Mouse (Mus musculus) v-Abl transformed pro-B cells (cell line): ENCODE data around the gene Sema5a.

Source experiments
- in situ Hi-C, 2 experiments: fragments of 400-800 bp; cut with MboI; formaldehyde crosslinking; loops; one replicate each; pipeline ENCODE4 v1.15.1; 2025; ENCODE audit not compliant: unreplicated experiment in 2 of 2

The Sema5a gene

DNA sequence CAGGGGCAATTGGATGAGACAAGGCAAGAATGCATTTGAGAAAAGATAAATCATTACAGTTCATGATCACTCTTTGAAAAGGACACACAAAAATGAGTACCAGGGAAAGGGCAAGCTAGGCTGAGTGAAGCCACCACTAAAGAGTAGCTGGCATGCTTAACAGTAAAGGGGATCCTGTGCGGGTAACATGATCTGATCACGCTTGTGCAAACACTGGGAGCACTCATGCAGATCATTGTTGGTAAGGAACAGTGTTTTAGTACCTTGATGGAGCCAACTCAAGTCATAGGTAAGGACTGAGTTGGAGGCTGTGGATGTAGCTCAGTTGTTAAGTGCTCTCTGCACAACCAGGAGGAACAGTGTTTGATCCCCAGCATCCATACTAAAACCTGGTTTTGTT is 273.3 kb downstream of the Sema5a start:
- in situ Hi-C loops: no loop called here

DNA sequence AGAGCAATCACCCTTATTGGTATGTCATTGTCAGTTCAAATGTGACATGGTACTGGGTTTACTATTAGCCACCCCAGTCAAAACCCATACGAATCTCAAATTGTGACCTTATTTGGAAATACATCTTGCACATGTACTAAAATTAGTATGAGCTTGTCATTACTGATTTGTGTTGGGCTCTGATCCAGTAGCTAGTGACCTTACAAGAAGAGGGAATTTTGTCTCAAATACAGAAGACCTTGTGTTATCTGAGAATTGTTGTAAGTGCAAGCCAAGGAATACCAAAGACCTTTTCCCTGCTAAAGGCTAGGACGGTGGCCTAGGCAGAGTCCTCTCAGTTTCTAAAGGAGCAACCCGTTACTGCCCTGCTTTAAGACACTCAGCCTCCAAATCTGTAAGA is 287.9 kb downstream of the Sema5a start:
- in situ Hi-C loops: no loop called here

DNA sequence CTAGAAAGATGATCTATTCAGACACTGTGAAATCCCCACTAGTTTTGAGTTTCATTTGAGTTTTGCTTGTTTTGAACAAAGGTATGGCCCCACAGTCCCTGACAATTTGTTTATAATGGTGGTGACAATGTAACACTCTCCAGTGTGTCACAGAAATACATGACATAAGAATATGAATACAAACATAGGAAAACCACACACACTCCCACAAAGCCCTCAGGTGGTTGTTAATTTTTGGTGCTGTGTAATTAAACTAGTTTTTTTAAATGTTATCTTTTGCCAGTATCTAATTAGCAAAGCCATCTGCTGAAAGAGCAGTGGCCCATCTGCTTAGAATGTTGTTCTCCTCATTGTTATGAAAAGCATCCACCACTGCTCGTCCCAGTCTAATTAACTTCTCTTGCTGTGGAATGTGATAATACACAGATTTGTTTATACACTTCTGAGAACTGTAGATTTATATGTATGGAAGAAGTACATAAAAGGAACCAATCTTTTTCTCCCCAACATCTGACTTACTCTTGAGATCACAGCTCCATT is 289.0 kb downstream of the Sema5a start:
- in situ Hi-C loops: no loop called here

DNA sequence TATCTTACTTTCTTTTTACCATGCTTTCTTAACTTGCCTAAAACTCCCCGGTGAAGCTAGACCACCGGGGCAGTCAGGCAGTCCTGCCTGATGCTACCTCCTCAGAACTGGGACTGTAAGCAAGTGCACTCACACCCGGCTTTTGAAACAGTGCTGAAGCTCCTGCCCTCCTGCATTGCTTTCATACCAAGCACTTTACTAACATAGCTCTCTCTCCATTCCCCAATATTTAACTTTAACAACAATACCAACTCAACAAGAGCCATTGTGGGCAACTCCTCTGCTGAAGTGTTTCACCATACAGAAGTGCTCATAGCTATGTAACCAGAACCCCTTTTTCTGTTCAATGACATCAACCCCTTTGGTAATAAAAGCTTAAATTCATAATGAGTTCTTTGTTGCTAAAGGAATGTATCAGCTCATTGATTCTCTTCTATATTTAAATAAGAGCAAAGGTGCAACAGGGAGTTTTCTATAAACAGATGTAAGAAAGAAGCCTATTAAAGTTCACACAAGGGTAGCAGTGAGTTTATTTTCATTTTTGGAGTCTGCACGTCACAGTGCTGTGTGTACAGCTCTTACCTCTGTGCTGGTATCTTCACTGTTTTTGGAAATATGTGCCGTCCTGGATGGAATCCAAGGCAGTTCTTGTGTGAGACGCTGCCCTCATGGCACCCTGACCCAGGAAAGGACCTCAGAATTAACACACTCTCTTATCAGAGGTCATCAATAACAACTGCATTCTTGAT is 292.3 kb downstream of the Sema5a start:
- in situ Hi-C loops: no loop called here

DNA sequence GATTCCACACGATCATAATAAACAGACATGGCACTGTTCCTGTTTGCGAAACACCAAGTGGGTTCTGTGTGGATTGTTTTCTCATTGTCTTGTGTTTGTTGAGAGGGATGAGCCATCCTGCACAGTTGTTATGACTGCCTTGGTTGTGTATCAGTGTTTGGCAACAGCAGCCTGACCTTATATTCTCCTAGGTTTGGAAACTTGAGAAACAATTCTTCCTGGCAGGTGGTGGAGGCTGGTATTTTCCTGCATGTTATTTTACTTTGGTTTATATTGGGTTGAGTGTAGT is 292.8 kb downstream of the Sema5a start:
- in situ Hi-C loops: no loop called here

DNA sequence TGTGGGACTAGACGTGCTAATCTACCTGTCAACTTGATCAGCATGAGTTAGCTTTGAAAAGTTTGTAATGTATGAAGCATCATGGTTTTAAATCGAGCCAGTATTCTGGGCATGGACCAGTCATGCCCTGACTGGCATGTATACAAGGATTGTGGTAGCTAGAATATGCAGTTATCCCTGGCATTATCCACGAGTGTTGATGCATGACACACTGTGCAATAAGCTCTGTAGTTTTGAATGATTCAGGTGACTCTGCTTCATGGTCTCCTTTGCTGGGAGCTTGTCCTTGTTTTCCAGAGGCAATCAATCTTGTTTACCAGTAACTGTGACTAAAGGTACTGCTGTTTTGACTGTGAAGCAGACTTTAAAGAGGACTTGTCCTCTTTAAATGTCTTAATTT is 293.5 kb downstream of the Sema5a start:
- in situ Hi-C loops: no loop called here

DNA sequence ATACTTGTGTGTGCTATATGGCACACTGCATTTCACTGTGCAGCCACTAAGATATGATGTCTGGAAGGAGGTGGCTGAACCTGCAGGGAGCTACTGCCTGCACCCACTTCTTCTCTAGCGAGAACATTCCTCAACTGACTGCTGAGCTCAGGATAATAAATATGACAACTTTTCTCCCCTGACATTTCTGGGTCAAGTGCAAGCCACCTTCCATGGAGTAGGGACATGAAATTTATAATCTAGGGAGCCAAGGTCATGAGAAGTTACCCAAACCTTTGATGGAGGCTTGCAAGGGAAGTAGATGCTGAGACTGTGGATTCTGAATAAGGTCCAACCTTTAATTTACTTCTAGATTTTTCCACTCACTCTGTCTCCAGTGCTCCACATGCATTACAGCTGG is 298.1 kb downstream of the Sema5a start:
- in situ Hi-C loops: no loop called here

DNA sequence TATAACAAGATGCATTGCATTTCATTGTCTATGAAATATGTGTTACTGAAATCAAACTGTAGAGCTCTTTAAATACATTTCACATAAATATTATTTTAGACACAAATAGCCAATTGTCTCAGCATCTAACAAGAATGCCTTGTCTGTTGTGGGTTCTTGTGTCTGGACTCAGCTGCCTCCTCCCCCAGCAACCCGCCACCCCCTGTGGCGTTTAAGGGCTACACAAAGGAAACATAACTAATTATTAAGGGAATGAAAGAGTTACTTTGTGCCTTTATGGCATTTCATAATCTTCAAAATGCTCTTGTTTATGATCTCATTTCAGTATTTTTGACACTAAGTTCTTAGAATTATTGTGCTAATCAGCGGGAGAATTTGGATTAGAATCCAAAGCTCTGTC is 298.6 kb downstream of the Sema5a start:
- in situ Hi-C loops: no loop called here

DNA sequence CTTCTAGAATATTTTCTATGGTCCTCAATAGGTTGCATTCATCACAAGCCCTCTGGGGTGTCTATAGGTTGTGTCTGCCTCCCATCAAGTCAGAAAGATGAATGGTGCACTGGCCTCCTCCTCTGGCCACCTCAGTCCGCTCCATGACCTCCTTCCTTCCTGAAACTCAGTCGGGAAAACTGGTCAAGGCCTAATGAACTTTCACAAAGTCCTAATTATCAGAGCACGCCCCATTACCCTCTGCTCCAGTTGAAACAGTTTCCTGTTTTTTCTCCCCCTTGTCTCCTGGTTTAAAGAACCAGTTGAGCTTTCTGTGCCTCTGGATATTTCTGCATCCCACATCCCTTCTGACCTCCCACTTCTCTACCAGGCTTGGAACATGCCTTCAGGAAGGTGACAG is 300.8 kb downstream of the Sema5a start:
- in situ Hi-C loops: no loop called here

DNA sequence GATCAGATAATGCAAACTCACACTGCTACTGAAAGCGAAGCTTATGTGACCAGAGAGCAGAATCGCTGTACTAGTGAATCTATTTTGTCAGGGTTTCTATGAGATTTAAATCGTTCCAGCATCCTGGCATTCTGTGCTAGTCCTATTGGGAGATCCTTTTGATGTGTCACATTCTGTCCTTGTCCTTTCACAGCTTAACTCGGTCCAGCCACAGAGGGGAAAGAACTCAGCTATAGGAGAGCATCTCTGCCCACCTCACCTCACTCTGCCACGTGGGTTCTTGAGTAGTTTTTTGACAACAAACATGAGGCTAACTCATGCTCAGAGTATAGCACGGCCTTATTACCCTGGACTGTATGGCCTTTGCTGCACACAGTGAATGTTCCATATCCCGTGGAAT is 302.1 kb downstream of the Sema5a start:
- in situ Hi-C loops: no loop called here

DNA sequence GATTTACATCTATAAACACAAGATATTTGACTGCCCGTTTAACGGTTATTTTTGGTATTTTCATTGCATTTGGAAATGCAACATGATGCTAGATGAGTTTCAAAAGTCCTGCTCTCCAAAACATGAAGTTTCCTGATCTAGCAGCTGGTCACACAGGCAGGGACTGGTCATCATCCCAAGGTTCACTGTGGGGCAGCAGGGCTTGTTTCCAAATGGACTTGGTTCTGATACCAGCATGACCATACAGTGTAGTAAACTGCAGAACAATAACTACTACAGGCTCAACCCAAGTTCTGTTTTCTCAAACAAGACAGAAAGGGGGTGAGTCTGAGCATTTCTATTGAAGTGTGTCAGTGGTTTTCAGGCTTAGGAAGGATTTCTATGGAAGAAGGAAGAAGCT is 314.3 kb downstream of the Sema5a start:
- in situ Hi-C loops: loop anchor here in 1 of 2 experiments (25.0 kb wide), 1 partner anchor 947 kb away; the partner anchor contains the start of genes Cct5 and Fam173b

DNA sequence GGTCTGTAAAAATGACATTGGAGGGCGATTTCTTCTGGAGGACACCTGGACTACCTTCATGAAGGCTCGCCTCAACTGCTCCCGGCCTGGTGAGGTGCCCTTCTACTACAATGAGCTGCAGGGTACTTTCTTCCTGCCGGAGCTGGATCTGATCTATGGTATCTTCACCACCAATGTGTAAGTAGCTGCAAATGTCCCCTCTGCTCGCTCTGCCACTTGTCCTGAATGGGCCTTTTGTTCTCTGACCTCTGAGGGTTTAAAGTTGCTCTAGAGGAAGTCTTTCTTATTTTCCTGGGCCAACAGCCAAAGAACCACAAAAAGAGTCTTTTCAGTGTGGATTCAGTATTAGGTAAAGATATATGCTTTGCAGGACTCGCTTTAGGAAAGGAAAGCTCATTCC is 318.0 kb downstream of the Sema5a start:
- in situ Hi-C loops: loop anchor here (10.0 to 25.0 kb wide), 3 partner anchors 548 to 958 kb away; partner anchors contain the start of genes Cct5 (in 2 of the 2) and Fam173b (in 2 of the 2)

DNA sequence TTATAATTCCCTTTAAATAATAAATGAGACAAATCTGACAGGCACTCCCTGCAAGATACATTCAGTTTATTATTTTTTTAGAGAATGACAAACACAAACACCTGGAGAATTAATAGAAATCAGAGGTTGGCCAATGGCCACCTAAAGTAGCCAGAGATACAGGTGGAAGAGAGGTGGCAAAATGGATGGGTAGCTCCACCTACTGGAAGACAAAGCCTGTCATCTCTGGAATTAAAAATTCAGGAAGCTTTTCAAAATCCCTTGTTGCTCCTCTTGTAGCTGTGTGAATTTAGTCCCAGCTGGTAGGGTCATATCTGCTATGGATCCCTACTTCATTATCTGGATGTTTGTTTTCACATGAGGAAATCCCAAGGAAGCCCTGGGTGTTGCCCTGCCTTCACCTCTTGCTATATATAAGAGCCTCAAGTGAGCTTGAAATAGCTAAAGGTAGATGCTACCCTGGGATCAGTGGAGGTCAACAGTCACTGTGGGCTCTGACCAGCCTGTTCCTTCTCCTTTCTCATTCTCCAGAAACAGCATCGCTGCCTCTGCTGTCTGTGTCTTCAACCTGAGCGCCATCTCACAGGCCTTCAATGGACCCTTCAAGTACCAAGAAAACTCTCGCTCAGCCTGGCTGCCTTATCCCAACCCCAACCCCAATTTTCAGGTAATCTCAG is 323.7 kb downstream of the Sema5a start:
- in situ Hi-C loops: loop anchor here (5.0 to 25.0 kb wide), 5 partner anchors 321 to 964 kb away; partner anchors contain the start of genes Cct5 (in 2 of the 2) and Fam173b (in 2 of the 2)

DNA sequence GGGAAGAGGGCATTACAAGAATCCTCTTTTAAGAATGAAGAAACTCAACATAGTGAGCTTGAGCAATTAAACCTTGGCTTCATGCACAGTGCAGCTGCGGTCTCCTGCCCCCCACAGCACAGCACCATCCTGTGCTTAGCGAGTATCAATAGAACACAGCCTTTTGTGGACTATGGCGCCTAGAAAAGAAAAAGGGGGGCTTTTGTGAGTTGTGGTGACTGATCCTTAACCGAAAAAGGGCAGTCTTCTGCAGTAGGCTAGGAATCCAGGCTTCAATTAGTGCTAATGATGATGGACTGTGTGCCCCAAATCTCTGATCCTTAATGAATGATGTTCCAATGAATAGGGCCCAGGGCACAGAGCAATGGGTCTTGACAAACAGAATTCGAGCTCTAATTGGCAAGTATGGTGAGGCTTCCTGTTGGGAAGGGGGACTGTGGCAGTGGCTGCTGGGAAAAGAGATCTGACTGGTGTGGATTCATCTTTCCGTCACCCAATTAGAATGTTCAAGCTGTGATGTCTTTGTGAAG is 324.3 kb downstream of the Sema5a start:
- in situ Hi-C loops: loop anchor here (5.0 to 25.0 kb wide), 5 partner anchors 322 to 964 kb away; partner anchors contain the start of genes Cct5 (in 2 of the 2) and Fam173b (in 2 of the 2)

DNA sequence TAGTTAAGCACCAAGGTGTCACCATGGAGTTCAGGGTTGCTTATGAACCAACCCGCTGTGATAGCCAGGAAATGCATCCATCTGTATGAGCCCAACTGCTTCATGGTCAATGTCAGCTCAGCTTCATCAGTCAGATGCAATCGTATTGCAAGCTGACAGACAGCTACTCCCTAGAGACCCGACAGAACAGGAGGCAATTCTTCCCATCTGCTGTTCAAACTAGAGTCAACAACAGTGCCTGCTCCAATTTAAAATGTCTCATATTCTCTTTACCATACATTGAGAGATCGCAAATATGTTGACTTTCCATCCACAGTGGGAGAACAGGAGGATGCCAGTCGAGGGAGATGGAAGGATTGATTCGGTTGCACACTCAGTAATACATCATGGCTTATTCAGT is 329.7 kb downstream of the Sema5a start:
- in situ Hi-C loops: loop anchor here in 1 of 2 experiments (25.0 kb wide), 1 partner anchor 962 kb away; the partner anchor contains the start of genes Cct5 and Fam173b

DNA sequence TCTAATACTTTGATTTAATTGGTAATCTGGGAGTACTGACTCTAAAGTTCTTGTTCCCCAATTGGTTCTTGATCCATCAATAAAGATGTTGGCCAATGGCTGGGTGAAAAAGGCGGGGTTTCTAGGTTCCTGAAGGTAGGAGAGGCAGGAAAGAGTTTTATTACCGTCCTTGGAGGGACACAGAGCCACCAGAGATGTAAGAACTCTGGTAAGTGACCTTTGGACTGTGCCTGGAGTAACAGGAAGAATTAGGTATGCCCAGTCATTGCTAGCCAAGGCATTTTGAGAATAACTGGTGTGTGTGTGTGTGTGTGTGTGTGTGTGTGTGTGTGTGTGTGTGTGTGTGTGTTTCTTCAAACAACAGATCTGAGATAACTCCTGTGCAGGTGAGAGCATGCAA is 330.6 kb downstream of the Sema5a start:
- in situ Hi-C loops: no loop called here

DNA sequence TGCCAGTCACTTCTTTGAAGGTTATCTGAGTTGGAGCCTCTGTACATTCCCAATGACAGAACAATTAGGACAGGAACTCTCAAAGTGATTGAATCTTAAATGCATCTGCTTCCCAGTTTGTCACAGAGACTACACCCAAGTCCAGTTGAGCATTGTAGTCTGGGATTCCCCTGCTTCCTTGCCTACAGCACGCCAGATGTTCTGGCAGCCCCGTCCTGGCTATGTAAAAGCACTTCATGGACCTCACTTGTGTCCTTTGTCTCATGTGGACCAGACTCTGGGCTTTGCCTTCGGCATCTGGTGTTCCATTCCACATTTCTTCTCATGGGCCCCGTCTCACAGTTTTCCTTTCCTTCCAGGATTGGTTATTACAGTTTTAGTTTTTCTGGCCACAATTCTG is 334.7 kb downstream of the Sema5a start:
- in situ Hi-C loops: no loop called here

DNA sequence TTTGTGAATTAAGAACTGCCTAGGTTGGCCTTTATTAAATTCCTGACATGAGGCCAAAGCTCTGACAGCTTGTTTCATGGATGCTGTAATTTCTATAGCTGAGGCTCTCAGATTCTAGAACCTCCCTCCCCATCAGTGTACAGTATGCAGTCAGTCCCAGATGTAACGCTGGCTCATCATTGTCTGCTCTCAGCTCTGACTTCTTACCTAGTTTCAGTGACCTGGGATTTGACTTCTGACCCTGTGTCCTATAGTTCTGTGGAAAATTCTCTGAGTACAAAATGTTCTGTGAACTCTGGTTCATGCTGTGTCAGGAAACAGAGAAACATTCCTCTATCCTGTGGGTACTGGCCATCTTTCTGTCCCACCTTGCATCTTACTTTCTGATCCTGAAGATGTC is 346.0 kb downstream of the Sema5a start:
- in situ Hi-C loops: no loop called here

DNA sequence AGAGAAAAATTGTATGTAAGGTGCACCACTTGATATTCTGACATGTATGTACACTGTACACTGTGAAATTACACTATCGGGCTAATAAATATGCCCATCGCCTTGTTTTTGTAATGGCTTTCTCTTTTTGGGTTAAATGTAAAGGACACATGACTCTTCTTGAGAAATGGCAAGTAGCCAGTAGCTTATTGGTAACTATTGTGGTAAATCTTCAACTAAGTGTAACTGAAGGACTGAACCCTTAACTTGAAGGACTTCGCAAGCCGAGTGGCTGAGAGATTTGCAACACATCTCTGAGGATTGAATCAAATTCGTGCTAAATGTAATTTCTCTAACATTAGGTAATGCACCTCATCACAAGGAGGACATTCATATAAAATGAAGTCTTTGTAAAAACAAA is 349.1 kb downstream of the Sema5a start:
- in situ Hi-C loops: no loop called here

DNA sequence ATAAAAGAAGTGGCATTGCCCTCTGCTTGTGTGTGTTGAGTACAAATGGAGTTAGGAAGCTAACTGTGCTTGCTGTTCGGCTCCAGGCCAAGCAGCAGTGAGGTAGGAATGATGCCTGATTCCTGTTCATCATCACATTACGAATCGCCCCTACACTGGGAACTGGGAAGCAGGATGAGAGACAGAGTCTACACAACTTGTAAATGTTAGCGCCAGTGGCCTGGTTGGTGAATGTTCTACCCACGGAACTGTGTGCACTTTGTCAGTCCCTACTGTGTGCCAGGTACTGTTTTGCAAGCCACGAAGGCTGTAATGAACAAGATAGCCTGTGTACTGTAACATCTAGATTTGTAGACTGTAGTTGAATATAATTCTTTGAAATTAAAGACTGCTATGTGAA is 352.0 kb downstream of the Sema5a start:
- in situ Hi-C loops: no loop called here

DNA sequence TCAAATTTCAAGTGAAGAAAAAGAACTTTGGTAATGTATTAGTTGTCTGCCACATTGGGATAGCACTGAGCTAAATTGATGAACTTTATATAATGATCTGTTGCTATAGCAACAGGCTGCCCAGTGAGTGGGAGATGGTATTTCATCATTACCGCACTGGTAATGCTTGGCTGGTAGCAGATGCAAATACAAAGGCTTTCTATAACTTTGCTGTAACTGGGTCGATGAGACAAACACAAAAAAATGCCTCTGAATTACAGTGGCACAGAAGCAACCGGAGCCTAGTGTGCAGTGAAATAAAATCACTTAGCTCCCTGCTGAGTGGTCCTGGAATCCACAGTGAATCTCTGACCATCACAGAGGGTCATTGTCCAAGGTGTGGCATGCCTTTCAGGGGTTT is 352.6 kb downstream of the Sema5a start:
- in situ Hi-C loops: no loop called here

DNA sequence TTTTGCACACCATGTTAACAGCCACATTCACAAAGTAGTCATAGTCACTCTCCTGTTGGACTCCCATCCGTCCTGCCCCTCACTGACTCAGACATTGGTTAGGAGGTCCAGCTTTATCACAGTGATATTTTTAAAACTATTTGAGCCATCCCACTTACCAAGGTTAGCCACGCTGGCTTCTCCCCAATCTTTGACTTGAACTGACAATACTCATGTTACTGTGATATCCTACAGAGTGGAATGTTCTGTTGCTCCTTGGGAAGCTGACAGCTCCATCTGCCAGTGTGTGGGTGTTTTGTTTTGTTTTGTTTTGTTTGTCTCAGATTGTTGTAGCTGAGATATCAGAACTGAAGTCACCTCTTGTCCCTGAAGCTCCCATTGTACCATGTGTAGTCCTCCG is 362.6 kb downstream of the Sema5a start:
- in situ Hi-C loops: no loop called here
